Mouse (Mus musculus): ENCODE measurements around the gene 2200002D01Rik. TPM values are rescaled to one million over a fixed set of nuclear protein-coding genes. Genes with fewer than 3 reads are reported as not detected.
"Not testable (repeated sequence)": the region's sequence is repeated elsewhere in the genome, so short reads cannot be mapped to it uniquely, and the experiment has no call there.

The 2200002D01Rik gene
- polyA plus RNA-seq, 1 experiment from 2014 or later = 3.3 TPM

DNA sequence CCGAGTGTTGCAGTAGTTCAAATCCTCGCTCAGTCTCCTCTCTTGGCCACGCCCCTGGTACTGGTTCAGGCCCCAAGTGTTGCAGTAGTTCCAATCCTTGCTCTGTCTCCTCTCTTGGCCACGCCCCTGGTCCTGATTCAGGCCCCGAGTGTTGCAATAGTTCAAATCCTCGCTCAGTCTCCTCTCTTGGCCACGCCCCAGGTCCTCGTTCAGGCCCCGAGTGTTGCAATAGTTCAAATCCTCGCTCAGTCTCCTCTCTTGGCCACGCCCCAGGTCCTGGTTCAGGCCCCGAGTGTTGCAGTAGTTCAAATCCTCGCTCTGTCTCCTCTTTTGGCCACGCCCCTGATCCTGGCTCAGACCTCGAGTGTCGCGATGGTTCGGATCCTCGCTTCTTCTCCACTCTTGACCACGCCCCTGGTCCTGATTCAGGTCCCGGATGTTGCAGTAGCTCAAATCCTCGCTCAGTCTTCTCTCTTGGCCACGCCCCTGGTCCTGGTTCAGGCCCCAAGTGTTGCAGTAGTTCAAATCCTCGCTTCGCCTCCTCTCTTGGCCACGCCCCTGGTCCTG, 36.0 kb downstream of the 2200002D01Rik start:
- ATAC-seq (no peak), DNase-seq (peak; percentile 51)
- Histone ChIP-seq H3K27me3 (ENCODE audit: insufficient read depth, low read length) (no peaks in the 10 kb centered on the region), H3K4me3 (ENCODE audit: low read depth, low read length) (peak overlapping the region; percentile 34), H3K4me1 (ENCODE audit: insufficient read depth) (peaks cover 4% of the 10 kb centered on the region; the same call in 1 of the 2 replicates), H3K9me3 (ENCODE audit: low read length) (peaks cover 11% of the 10 kb centered on the region), H3K4me2 (ENCODE audit: low read depth, low read length) (peak overlapping the region; percentile 61), H3K27ac (ENCODE audit: low read depth) (peak overlapping the region; percentile 74), H3K9ac (replicated peaks) (no peak overlapping the region), H3K36me3 (replicated peaks; ENCODE audit: insufficient read depth, low read length) (no peaks in the 10 kb centered on the region)
- TF ChIP-seq EP300 (IDR thresholded peaks at IDR 0.05; ENCODE audit: low read depth) = no peak
- TF ChIP-seq CTCF (IDR thresholded peaks at IDR 0.05; ENCODE audit: low read depth) = no peak
- 26% methylated on average over 26 of the region's 26 CpGs for WGBS (ENCODE audit: insufficient replicate concordance)

DNA sequence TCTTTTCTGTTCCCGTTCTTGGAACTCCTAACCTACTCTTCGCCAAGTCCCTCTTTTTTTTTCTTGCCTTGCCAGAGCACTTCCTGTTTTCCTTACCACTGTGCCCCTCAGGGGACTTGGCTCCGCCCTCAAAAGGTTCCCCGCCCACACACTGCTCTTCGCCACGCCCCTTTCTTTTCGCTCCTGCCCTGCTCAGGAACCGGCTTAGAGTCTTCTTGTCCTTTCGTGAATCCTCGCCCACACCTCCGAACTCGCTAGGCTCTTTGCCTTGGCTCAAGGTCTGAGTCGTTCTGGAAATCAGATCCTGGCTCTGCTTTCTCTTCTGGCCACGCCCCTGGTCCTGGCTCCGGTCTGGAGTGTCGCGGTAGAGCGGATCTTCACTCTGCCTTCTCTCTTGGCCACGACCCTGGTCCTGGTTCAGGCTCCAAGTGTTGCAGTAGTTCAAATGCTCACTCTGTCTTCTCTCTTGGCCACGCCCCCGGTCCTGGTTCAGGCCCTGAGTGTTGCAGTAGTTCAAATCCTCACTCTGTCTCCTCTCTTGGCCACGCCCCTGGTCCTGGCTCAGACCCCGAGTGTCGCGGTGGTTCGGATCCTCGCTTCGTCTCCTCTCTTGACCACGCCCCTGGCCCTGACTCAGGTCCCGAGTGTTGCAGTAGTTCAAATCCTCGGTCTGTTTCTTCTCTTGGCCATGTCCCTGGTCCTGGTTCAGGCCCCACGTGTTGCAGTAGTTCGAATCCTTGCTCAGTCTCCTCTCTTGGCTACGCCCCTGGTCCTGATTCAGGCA, 36.7 kb downstream of the 2200002D01Rik start:
- Histone ChIP-seq H3K9ac (replicated peaks) (no peak overlapping the region), H3K36me3 (replicated peaks; ENCODE audit: insufficient read depth, low read length) (no peaks in the 10 kb centered on the region), H3K4me3 (ENCODE audit: low read depth, low read length) (peak overlapping the region; percentile 34), H3K4me1 (ENCODE audit: insufficient read depth) (peaks cover 4% of the 10 kb centered on the region; the same call in 1 of the 2 replicates), H3K9me3 (ENCODE audit: low read length) (peaks cover 8% of the 10 kb centered on the region), H3K4me2 (ENCODE audit: low read depth, low read length) (peak overlapping the region; percentile 61), H3K27ac (ENCODE audit: low read depth) (peak overlapping the region; percentile 74), H3K27me3 (ENCODE audit: insufficient read depth, low read length) (no peaks in the 10 kb centered on the region)
- TF ChIP-seq EP300 (IDR thresholded peaks at IDR 0.05; ENCODE audit: low read depth) (no peak), CTCF (IDR thresholded peaks at IDR 0.05; ENCODE audit: low read depth) (no peak)
- WGBS (ENCODE audit: insufficient replicate concordance) = 5% methylated on average over 34 of the region's 34 CpGs
- ATAC-seq (peak; percentile 87), DNase-seq (peak; percentile 84)

DNA sequence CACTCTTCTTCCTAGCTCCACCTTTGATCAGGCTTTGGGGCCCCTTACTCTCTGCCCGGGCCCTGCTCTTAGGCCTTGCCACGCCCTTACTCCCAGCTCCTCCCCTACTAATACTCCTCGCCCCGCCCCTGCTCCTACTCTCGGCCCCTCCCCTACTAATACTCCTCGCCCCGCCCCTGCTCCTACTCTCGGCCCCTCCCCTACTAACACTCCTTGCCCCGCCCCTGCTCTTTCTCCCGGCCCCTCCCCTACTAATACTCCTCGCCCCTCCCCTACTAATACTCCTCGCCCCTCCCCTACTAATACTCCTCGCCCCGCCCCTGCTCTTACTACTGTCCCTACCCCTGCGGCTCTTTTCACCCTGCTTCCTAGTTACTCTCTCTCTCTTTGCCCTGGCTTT, 37.3 kb downstream of the 2200002D01Rik start:
- ATAC-seq (peak; percentile 75), DNase-seq (peak; percentile 53)
- H3K27ac ChIP-seq (ENCODE audit: low read depth) = peak overlapping the region; percentile 74
- H3K9ac ChIP-seq (replicated peaks); H3K27me3 ChIP-seq (ENCODE audit: insufficient read depth, low read length); H3K36me3 ChIP-seq (replicated peaks; ENCODE audit: insufficient read depth, low read length); H3K4me1 ChIP-seq (ENCODE audit: insufficient read depth); H3K9me3 ChIP-seq (ENCODE audit: low read length): not testable (repeated sequence)
- peak overlapping the region; percentile 34; the same call in 1 of the 2 replicates for H3K4me3 ChIP-seq (ENCODE audit: low read depth, low read length)
- peak overlapping the region; percentile 61 for H3K4me2 ChIP-seq (ENCODE audit: low read depth, low read length)
- WGBS (ENCODE audit: insufficient replicate concordance) = 17% methylated on average over 13 of the region's 15 CpGs

DNA sequence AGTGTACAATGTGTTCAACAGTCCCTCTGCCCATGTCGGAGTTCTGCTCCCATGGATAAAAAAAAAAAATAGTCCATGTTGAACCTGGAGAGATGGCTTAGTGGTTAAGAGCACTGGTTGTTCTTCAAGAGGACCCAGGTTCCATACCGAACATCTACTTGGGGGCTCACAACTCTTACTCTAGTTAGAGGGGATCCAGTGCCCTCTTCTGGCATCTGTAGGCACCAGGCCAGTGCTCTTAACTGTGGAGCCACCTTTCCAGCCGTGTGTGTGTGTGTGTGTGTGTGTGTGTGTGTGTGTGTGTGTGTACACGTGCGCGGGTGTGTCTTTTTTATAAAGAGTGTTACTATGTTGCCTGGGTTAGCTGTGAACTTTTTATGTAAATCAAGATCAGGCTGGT, 45.7 kb downstream of the 2200002D01Rik start:
- no peak overlapping the region for H3K4me2 ChIP-seq (ENCODE audit: low read depth, low read length)
- DNase-seq = no peak
- no peaks in the 10 kb centered on the region for H3K36me3 ChIP-seq (replicated peaks; ENCODE audit: insufficient read depth, low read length)
- no peaks in the 10 kb centered on the region for H3K27me3 ChIP-seq (ENCODE audit: insufficient read depth, low read length)
- no peak overlapping the region for H3K9ac ChIP-seq (replicated peaks)
- 0 out of 2 replicates have a peak, but pooled peaks have one; percentile 7 for TF ChIP-seq CTCF (IDR thresholded peaks at IDR 0.05; ENCODE audit: low read depth)
- no peak for TF ChIP-seq EP300 (IDR thresholded peaks at IDR 0.05; ENCODE audit: low read depth)
- H3K4me1 ChIP-seq (ENCODE audit: insufficient read depth) = no peaks in the 10 kb centered on the region
- H3K4me3 ChIP-seq (ENCODE audit: low read depth, low read length) = no peak overlapping the region
- H3K27ac ChIP-seq (ENCODE audit: low read depth) = no peak overlapping the region
- WGBS (ENCODE audit: insufficient replicate concordance) = 67% methylated on average over 6 of the region's 6 CpGs
- no peak for ATAC-seq
- no peaks in the 10 kb centered on the region for H3K9me3 ChIP-seq (ENCODE audit: low read length)

Other genes starting within 250 kb of the 2200002D01Rik start
- 0.09 and 0.33 TPM in 2 replicates for gene Ryr1, start 123.3 kb downstream of the 2200002D01Rik start, polyA plus RNA-seq (2015; fragmentation: Nextera tagmentation; extraction: Ambion mirVana)
- gene Rasgrp4, start 113.6 kb downstream of the 2200002D01Rik start, polyA plus RNA-seq (2015; fragmentation: Nextera tagmentation; extraction: Ambion mirVana) = 0.94 and 1.7 TPM in 2 replicates
- 10.5 and 12.5 TPM in 2 replicates for gene Fam98c, start 92.2 kb downstream of the 2200002D01Rik start, polyA plus RNA-seq (2015; fragmentation: Nextera tagmentation; extraction: Ambion mirVana)
- not detected in 2 replicates for gene Ggn, start 78.3 kb downstream of the 2200002D01Rik start, polyA plus RNA-seq (2015; fragmentation: Nextera tagmentation; extraction: Ambion mirVana)
- 0.13 and 0.21 TPM in 2 replicates for gene Spred3, start 78.1 kb downstream of the 2200002D01Rik start, polyA plus RNA-seq (2015; fragmentation: Nextera tagmentation; extraction: Ambion mirVana)
- 143 TPM in 2 replicates for gene Psmd8, start 67.8 kb downstream of the 2200002D01Rik start, polyA plus RNA-seq (2015; fragmentation: Nextera tagmentation; extraction: Ambion mirVana)
- 0.09 and 0.17 TPM in 2 replicates for gene Catsperg1, start 34.4 kb downstream of the 2200002D01Rik start, polyA plus RNA-seq (2015; fragmentation: Nextera tagmentation; extraction: Ambion mirVana)
- 0.90 and 1.4 TPM in 2 replicates for gene Kcnk6, start 16.0 kb downstream of the 2200002D01Rik start, polyA plus RNA-seq (2015; fragmentation: Nextera tagmentation; extraction: Ambion mirVana)
- gene Yif1b, start 10.1 kb downstream of the 2200002D01Rik start, polyA plus RNA-seq (2015; fragmentation: Nextera tagmentation; extraction: Ambion mirVana) = 45.0 and 46.8 TPM in 2 replicates
- 84.8 and 94.7 TPM in 2 replicates for gene Spint2, start 33.4 kb upstream of the 2200002D01Rik start, polyA plus RNA-seq (2015; fragmentation: Nextera tagmentation; extraction: Ambion mirVana)
- gene Ppp1r14a, start 40.8 kb upstream of the 2200002D01Rik start, polyA plus RNA-seq (2015; fragmentation: Nextera tagmentation; extraction: Ambion mirVana) = 5.5 and 5.8 TPM in 2 replicates
- 0.63 and 0.69 TPM in 2 replicates for gene Dpf1, start 55.5 kb upstream of the 2200002D01Rik start, polyA plus RNA-seq (2015; fragmentation: Nextera tagmentation; extraction: Ambion mirVana)